Mouse (Mus musculus): ENCODE results near the gene Cpne6. TPM values are rescaled to one million over a fixed set of nuclear protein-coding genes. Genes with fewer than 3 reads are reported as not detected.

Gene Cpne6
- polyA plus RNA-seq, 1 experiment from 2014 or later: 0.25 TPM

DNA sequence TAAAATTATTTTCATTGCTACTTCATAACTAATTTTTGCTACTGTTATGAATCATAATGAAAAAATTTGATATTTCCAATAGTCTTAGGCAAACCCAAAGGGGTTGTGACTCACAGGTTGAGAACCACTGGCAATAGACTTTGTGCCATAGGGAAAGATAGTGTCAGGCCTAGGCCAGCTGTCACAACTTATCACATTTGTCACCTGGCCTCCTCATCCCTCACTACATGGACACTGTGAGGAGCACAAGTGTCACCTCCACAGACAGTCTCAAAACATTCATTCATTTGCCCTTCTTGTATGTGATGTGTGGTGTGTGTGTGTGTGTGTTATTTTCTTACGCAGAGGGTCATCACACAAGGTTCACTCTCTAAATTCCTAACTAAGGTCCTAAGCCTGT lies 32.8 kb upstream of the Cpne6 start:
- H3K4me3 ChIP-seq (replicated peaks; ENCODE audit: low read length): no peak overlapping the region
- no peak overlapping the region for H3K27ac ChIP-seq (ENCODE audit: low read length)
- no peaks in the 10 kb centered on the region for H3K36me3 ChIP-seq (ENCODE audit: control insufficient read depth, insufficient read depth, low read length)
- peaks cover 5% of the 10 kb centered on the region; the same call in 1 of the 2 replicates for H3K4me1 ChIP-seq (ENCODE audit: control insufficient read depth, insufficient read depth, low read length)
- no peaks in the 10 kb centered on the region for H3K27me3 ChIP-seq (ENCODE audit: control insufficient read depth, insufficient read depth, low read length)
- WGBS: 95% methylated on average over 1 of the region's 1 CpGs
- ATAC-seq (ENCODE audit: insufficient read depth, low FRiP score): no peak
- no peaks in the 10 kb centered on the region for H3K9me3 ChIP-seq (replicated peaks; ENCODE audit: control insufficient read depth, low read length)
- no peak overlapping the region for H3K4me2 ChIP-seq (ENCODE audit: low read depth, low read length)
- no peak overlapping the region for H3K9ac ChIP-seq (ENCODE audit: low read length)

DNA sequence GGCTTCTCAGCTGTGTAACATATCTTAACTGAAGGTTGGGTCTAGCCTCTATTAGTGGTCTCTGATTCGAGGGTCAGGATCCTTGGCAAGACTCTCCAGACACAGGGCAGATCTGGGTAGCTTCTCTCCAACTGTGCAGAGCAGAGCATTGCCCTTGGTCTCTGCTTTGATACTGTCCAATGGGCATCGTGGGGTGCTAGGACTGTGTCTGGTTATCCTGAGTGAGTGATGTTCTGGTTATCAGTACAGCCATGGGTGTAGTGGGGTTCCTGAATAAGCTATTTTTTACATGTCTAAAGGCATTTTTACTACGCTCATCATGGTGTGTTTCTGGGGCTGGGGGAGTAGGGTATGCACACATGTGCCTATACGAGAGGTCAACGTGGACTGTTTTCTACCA lies 32.4 kb upstream of the Cpne6 start:
- no peaks in the 10 kb centered on the region for H3K36me3 ChIP-seq (ENCODE audit: control insufficient read depth, insufficient read depth, low read length)
- no peak overlapping the region for H3K27ac ChIP-seq (ENCODE audit: low read length)
- H3K9me3 ChIP-seq (replicated peaks; ENCODE audit: control insufficient read depth, low read length): no peaks in the 10 kb centered on the region
- H3K4me2 ChIP-seq (ENCODE audit: low read depth, low read length): peak overlapping the region; percentile 72
- WGBS: 76% methylated on average over 5 of the region's 5 CpGs
- H3K4me3 ChIP-seq (replicated peaks; ENCODE audit: low read length): 0 out of 2 replicates have a peak overlapping the region, but pooled peaks have one; percentile 80
- no peaks in the 10 kb centered on the region for H3K27me3 ChIP-seq (ENCODE audit: control insufficient read depth, insufficient read depth, low read length)
- peaks cover 5% of the 10 kb centered on the region; the same call in 1 of the 2 replicates for H3K4me1 ChIP-seq (ENCODE audit: control insufficient read depth, insufficient read depth, low read length)
- no peak overlapping the region; the same call in 1 of the 2 replicates for H3K9ac ChIP-seq (ENCODE audit: low read length)
- no peak for ATAC-seq (ENCODE audit: insufficient read depth, low FRiP score)

DNA sequence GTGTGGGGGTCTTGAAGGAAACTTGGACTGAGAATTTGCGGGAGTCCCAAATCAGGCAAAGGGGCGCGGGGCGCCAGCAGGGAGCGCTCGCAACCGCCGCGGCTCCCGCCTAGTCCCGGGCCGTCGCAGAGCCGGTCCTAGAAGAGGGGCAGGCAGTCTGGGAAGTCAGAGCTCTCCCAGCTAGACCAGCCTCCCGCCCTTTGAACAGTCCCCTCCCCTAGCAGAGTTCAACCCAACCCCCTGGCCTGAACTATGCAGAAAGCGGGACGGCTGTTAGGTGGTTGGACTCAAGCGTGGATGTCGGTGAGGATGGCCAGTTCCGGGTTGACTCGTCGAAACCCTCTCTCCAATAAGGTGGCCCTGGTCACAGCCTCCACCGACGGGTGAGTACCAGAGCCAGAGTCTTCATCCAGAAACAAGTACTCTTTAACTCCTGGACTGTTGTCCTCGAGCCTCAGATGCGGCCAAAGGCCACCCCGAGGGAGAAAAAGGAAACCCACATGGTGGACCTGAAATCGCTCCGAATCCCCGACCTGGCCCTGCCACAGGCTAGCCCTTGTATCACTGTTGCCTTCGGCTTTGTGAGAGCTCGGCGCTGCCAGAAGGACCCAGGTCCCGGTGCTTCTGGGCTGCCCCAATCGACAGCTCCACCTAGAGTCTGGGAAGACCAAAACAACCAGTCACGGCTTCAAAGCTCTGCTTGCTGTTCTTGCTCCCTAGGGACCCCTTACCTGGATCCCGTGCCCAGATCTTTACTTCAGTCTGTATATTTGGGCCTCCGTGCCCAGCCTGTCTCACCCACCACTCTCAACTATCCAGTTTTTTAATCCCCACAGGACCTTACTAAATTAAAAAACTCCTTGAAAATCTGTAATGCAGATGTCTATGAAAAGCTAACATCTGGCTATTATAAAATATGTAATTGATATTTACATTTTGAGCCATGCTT lies 31.3 kb upstream of the Cpne6 start, which contains the start of gene Dhrs4:
TSS of gene Dhrs4 (plus strand) at position 108 of the 949 bp plus-strand sequence.
- peak within 1 kb of the TSS; percentile 80 for H3K4me3 ChIP-seq (replicated peaks; ENCODE audit: low read length)
- H3K9ac ChIP-seq (ENCODE audit: low read length): peak within 1 kb of the TSS; percentile 93
- peak within 1 kb of the TSS; percentile 94 for H3K27ac ChIP-seq (ENCODE audit: low read length)
- WGBS: 1% methylated on average over 38 of the region's 38 CpGs
- H3K9me3 ChIP-seq (replicated peaks; ENCODE audit: control insufficient read depth, low read length): no peaks in the 10 kb centered on the region
- no peaks in the 10 kb centered on the region for H3K36me3 ChIP-seq (ENCODE audit: control insufficient read depth, insufficient read depth, low read length)
- ATAC-seq (ENCODE audit: insufficient read depth, low FRiP score): peak; percentile 98
- no peaks in the 10 kb centered on the region for H3K27me3 ChIP-seq (ENCODE audit: control insufficient read depth, insufficient read depth, low read length)
- peak within 1 kb of the TSS; percentile 72 for H3K4me2 ChIP-seq (ENCODE audit: low read depth, low read length)
- H3K4me1 ChIP-seq (ENCODE audit: control insufficient read depth, insufficient read depth, low read length): peaks cover 5% of the 10 kb centered on the region; the same call in 1 of the 2 replicates

DNA sequence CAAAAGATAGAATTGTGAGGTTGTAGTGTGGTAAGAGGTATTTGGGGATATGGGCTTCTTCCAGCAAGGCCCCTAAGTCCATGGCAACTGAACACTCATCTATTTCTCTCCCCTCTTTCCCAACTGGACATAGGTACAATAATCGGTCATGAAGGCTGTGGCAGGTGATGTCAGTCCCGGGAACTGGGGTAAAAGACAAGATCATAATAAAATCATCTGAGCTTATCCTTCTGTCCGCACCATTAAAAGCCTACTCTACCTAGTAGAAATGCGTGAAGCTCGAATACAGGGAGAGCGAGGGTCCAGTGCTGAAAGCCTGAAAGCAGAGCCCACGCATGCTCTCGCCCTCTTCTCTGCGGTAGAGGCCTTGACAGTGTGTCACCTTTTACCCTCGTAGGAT lies 30.6 kb upstream of the Cpne6 start:
- WGBS: 86% methylated on average over 10 of the region's 10 CpGs
- Histone ChIP-seq H3K4me3 (replicated peaks; ENCODE audit: low read length) (no peak overlapping the region), H3K4me1 (ENCODE audit: control insufficient read depth, insufficient read depth, low read length) (peaks cover 5% of the 10 kb centered on the region; the same call in 1 of the 2 replicates), H3K36me3 (ENCODE audit: control insufficient read depth, insufficient read depth, low read length) (no peaks in the 10 kb centered on the region), H3K9me3 (replicated peaks; ENCODE audit: control insufficient read depth, low read length) (no peaks in the 10 kb centered on the region), H3K4me2 (ENCODE audit: low read depth, low read length) (peak overlapping the region; percentile 72), H3K9ac (ENCODE audit: low read length) (no peak overlapping the region), H3K27me3 (ENCODE audit: control insufficient read depth, insufficient read depth, low read length) (no peaks in the 10 kb centered on the region), H3K27ac (ENCODE audit: low read length) (no peak overlapping the region)
- no peak for ATAC-seq (ENCODE audit: insufficient read depth, low FRiP score)

DNA sequence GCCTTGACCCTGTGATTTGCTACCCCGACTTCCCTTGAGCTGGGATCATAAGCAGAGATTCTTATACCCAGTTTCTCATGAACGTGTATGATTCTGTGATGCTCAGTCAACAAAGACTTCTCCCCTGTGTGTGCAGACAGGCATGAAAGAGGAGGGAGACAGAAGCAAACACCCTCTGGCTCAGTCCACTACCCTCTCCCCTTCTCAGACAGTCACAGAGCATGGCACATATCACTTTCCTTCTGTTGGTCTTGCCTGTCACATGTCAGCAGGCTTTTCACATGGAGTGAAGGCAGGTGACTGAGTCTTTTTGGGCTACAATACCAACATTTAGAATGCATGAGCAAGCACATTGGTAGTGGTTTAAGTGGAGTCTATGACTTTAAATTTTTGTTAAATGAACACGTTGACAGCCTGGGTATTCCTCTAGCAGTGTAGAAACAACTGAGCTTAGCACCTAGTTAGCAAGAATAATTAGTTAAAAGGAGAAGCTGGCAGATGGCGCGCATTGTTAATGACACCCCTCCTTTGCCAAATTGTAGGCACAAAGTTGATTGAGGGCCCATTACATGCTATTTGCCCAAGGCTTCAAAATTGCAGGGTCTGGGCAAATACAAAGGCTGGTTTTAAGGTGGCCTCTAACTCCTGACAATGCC lies 25.7 kb upstream of the Cpne6 start:
- no peaks in the 10 kb centered on the region for H3K27me3 ChIP-seq (ENCODE audit: control insufficient read depth, insufficient read depth, low read length)
- H3K9ac ChIP-seq (ENCODE audit: low read length): no peak overlapping the region
- no peaks in the 10 kb centered on the region for H3K9me3 ChIP-seq (replicated peaks; ENCODE audit: control insufficient read depth, low read length)
- H3K4me2 ChIP-seq (ENCODE audit: low read depth, low read length): no peak overlapping the region
- ATAC-seq (ENCODE audit: insufficient read depth, low FRiP score): no peak
- H3K4me3 ChIP-seq (replicated peaks; ENCODE audit: low read length): no peak overlapping the region
- H3K4me1 ChIP-seq (ENCODE audit: control insufficient read depth, insufficient read depth, low read length): no peaks in the 10 kb centered on the region
- WGBS: 79% methylated on average over 5 of the region's 5 CpGs
- no peak overlapping the region for H3K27ac ChIP-seq (ENCODE audit: low read length)
- 0 out of 2 replicates have a peak, but pooled peaks cover 5% of the 10 kb centered on the region for H3K36me3 ChIP-seq (ENCODE audit: control insufficient read depth, insufficient read depth, low read length)

DNA sequence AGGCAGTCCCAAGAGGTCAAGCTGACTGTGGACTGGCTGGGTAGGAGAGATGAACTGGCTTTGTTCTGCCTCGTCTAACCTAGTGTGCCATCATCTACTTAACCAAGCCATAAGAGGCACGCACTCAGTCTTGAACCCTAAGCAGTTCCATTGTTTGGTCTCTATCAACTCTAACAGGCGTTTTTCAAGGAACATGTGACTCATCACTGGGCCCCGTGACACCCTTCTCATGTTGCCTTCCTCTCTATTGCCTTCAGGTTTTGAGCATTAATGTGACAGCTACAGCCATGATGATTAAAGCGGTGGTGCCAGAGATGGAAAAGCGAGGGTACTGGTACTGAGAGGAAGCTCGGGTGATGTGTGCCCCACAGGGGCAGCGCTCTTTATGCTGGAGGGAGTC lies 23.4 kb upstream of the Cpne6 start:
- WGBS: 81% methylated on average over 8 of the region's 8 CpGs
- Histone ChIP-seq H3K9me3 (replicated peaks; ENCODE audit: control insufficient read depth, low read length) (no peaks in the 10 kb centered on the region), H3K36me3 (ENCODE audit: control insufficient read depth, insufficient read depth, low read length) (0 out of 2 replicates have a peak, but pooled peaks cover 5% of the 10 kb centered on the region), H3K27me3 (ENCODE audit: control insufficient read depth, insufficient read depth, low read length) (no peaks in the 10 kb centered on the region), H3K4me2 (ENCODE audit: low read depth, low read length) (no peak overlapping the region), H3K9ac (ENCODE audit: low read length) (no peak overlapping the region), H3K27ac (ENCODE audit: low read length) (no peak overlapping the region), H3K4me1 (ENCODE audit: control insufficient read depth, insufficient read depth, low read length) (no peaks in the 10 kb centered on the region; the same call in 1 of the 2 replicates), H3K4me3 (replicated peaks; ENCODE audit: low read length) (no peak overlapping the region)
- ATAC-seq (ENCODE audit: insufficient read depth, low FRiP score): no peak

DNA sequence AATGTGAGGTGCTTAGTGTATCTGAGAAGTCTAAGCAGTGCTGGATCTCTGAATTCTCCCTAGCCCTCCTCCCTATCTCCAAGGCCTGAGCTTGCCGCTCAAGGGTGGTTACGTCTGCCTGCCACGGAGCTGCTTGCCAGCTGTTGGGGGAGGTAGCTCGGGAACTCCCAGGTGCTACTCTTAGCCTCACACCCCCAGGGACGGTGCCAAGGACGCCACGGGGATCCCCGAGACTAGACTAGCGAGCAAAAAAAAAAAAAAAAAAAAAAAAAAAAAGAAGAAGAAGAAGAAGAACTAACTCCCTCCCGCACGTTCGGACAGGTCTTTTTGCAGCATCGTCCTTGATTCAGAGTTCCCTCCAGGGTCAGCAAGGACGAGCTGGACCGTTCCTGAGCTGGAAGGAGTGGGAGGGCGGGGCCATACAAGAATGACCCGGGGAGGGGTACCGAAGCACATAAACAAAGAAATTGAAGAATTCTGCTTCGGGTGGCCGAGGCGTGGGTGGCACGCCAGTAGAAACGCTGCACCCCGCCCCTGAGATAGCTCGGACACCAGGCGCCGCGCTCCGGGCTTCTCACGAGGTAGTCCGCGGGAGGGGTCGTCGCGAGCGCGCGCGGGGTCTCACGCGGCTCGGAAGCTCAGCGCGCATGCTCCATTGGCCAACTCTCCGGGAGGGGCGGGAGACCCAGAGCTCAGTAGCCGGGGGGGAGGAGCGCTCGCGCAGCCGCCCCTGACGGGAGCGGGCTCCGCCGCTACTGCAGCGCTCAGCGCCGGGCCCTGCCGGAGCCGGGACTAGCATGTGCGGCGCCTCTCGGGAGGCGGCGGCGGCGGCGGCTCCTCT lies 19.7 kb upstream of the Cpne6 start, which contains the start of gene Carmil3:
TSS of gene Carmil3 (plus strand) at position 291 of the 841 bp plus-strand sequence.
- H3K9me3 ChIP-seq (replicated peaks; ENCODE audit: control insufficient read depth, low read length): no peaks in the 10 kb centered on the region
- H3K27me3 ChIP-seq (ENCODE audit: control insufficient read depth, insufficient read depth, low read length): no peaks in the 10 kb centered on the region
- peak; percentile 82 for ATAC-seq (ENCODE audit: insufficient read depth, low FRiP score)
- H3K9ac ChIP-seq (ENCODE audit: low read length): peak within 1 kb of the TSS; percentile 73
- H3K27ac ChIP-seq (ENCODE audit: low read length): peak within 1 kb of the TSS; percentile 35; the same call in 1 of the 2 replicates
- WGBS: 1% methylated on average over 68 of the region's 68 CpGs
- peak within 1 kb of the TSS; percentile 71 for H3K4me3 ChIP-seq (replicated peaks; ENCODE audit: low read length)
- H3K4me2 ChIP-seq (ENCODE audit: low read depth, low read length): peak within 1 kb of the TSS; percentile 97
- no peaks in the 10 kb centered on the region; the same call in 1 of the 2 replicates for H3K4me1 ChIP-seq (ENCODE audit: control insufficient read depth, insufficient read depth, low read length)
- 0 out of 2 replicates have a peak, but pooled peaks cover 5% of the 10 kb centered on the region for H3K36me3 ChIP-seq (ENCODE audit: control insufficient read depth, insufficient read depth, low read length)

DNA sequence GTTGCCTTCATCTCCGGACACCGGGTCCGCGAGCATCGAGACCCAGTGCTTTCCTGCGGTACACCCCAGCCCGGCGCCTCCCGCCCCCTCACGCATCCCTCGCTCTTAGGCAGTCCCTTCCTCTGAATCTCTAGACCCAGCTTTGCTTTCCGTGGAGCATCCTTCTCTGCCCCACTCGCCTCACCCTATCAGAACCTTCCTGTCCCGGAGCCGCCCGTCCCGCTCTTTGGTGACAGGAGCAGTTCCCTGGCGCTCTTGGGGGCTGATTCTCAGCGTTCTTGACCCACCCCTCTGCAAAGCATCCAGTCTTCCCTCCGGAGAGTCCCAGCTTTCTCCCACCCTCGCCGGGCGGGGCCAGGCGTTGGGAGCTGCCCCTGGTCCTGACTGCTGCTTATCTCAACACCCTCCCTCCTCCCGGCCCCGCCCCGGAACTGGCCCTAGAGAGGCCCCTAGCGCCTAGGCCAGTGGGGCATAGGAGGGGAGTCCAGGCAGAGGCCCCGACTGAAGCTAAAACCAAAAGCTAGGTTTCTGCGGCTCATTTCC lies 18.9 kb upstream of the Cpne6 start:
- Histone ChIP-seq H3K4me1 (ENCODE audit: control insufficient read depth, insufficient read depth, low read length) (no peaks in the 10 kb centered on the region; the same call in 1 of the 2 replicates), H3K9ac (ENCODE audit: low read length) (peak overlapping the region; percentile 73), H3K4me3 (replicated peaks; ENCODE audit: low read length) (peak overlapping the region; percentile 71), H3K36me3 (ENCODE audit: control insufficient read depth, insufficient read depth, low read length) (0 out of 2 replicates have a peak, but pooled peaks cover 5% of the 10 kb centered on the region), H3K27me3 (ENCODE audit: control insufficient read depth, insufficient read depth, low read length) (no peaks in the 10 kb centered on the region), H3K4me2 (ENCODE audit: low read depth, low read length) (peak overlapping the region; percentile 97), H3K27ac (ENCODE audit: low read length) (peak overlapping the region; percentile 35; the same call in 1 of the 2 replicates), H3K9me3 (replicated peaks; ENCODE audit: control insufficient read depth, low read length) (no peaks in the 10 kb centered on the region)
- under 1% methylated on average over 30 of the region's 30 CpGs for WGBS
- peak; percentile 83 for ATAC-seq (ENCODE audit: insufficient read depth, low FRiP score)

All from stomach, embryonic 16.5 days (tissue).